Mouse (Mus musculus) ES-Bruce4 (cell line): ENCODE results near the gene Rere.

Source experiments
- CTCF ChIP-seq: IDR thresholded peaks from one replicate; pipeline ENCODE4 v1.8.1; 2011; ENCODE audit warnings: low read depth, low read length
- EP300 ChIP-seq: IDR thresholded peaks from 2 replicates; pipeline ENCODE4 v1.6.1; 2011; ENCODE audit warnings: low read depth, low read length; ENCODE audit not compliant: insufficient read depth

DNA sequence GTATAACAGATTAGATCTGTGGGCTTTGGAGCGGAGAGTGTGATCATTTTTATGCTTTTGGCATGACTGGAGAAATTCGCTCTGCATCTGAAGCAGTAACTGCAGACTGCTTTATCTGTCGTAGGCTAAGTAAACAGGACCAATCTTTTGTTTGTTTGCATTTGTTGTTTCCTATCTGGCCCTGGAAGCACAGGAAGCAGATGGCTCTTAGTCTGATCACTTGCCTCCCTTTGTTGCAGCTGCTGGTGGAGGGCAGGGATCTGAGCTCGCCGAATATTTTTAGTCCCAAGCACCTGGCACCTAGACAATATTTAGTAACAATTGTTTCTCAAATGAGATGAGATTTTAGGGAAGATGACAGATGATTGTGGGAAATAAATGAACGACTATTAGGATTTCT, 123.1 kb downstream of the Rere start:
- TF ChIP-seq EP300 = no peak
- TF ChIP-seq CTCF = no peak
